33 mouse cellular contexts compared by ENCODE assay signal in genomic region chr4:120170387-120170936, GRCm38 (mm10). TPM values are rescaled to one million over a fixed set of nuclear protein-coding genes. Genes with fewer than 3 reads are reported as not detected.
A peak's percentile ranks its signal among the peaks of the same experiment; 100 is the strongest.
DNase-seq lines count a peak whose midpoint lies in the region; ATAC-seq and TF ChIP-seq lines count a peak whose summit lies in the region.
"Had no signal": no experiment of that assay in that cellular context is flagged by ENCODE, and none has a peak within 500 bp of the region (broad histone marks: within the 10 kb centered on the region; RNA-seq: fewer than 3 reads in every experiment).

No protein-coding gene starts in this region.

- ATAC-seq in neural tube, embryonic 14.5 days (ENCODE audit: low read depth), result no peak
- ATAC-seq in intestine, embryonic 14.5 days (replicated peaks; ENCODE audit: low FRiP score, low TSS enrichment, low read depth), result peak; percentile 26; the same call in 1 of the 2 replicates
- ATAC-seq in intestine, postnatal 0 days, result peak; percentile 85
- ATAC-seq: activated CD4-positive, CD25-positive, alpha-beta regulatory T cell, adult 4 months; CD4-positive, CD25-positive, alpha-beta regulatory T cell, adult 4 months; forebrain, embryonic 14.5 days; hindbrain, embryonic 16.5 days had no signal

- no peak overlapping the region for H3K4me3 ChIP-seq in neural tube, embryonic 14.5 days (ENCODE audit: low read depth, low read length)
- no peak overlapping the region for H3K4me3 ChIP-seq in intestine, embryonic 14.5 days (ENCODE audit: low read depth, low read length)
- no peak overlapping the region for H3K4me3 ChIP-seq in intestine, postnatal 0 days (ENCODE audit: low read depth, low read length)
- H3K4me3 ChIP-seq in small intestine, adult 2 months (ENCODE audit: low read depth, low read length), result no peak overlapping the region
- H3K4me3 ChIP-seq: embryonic facial prominence, embryonic 12.5 days; embryonic facial prominence, embryonic 15.5 days; heart, embryonic 12.5 days; heart, embryonic 15.5 days; hindbrain, embryonic 10.5 days; hindbrain, embryonic 13.5 days had no signal

- 45% methylated on average over 9 of the region's 9 CpGs for WGBS in neural tube, embryonic 14.5 days
- WGBS in intestine, embryonic 14.5 days, result 23% methylated on average over 9 of the region's 9 CpGs
- 22% methylated on average over 9 of the region's 9 CpGs for WGBS in intestine, postnatal 0 days
- WGBS in small intestine, adult 2 months, result 14% methylated on average over 9 of the region's 9 CpGs

- 0 out of 2 replicates have a peak overlapping the region, but pooled peaks have one; percentile 3 for H3K9ac ChIP-seq in neural tube, embryonic 14.5 days (replicated peaks; ENCODE audit: low read depth, low read length)
- no peak overlapping the region for H3K9ac ChIP-seq in intestine, embryonic 14.5 days (ENCODE audit: low read length)
- H3K9ac ChIP-seq in intestine, postnatal 0 days (ENCODE audit: low read depth, low read length), result no peak overlapping the region
- H3K9ac ChIP-seq: embryonic facial prominence, embryonic 12.5 days; embryonic facial prominence, embryonic 15.5 days; heart, embryonic 12.5 days; heart, embryonic 15.5 days; hindbrain, embryonic 13.5 days had no signal

- DNase-seq in neural tube, embryonic 10.5 days (ENCODE audit: extremely low spot score, low spot score), result no peak
- no peak for DNase-seq in intestine, embryonic 14.5 days (ENCODE audit: low spot score)
- DNase-seq in layer of hippocampus, adult 9-10 months (ENCODE audit: low spot score), result no peak
- DNase-seq in adrenal gland, adult 18-20 months (ENCODE audit: low spot score in 2 of 2), result no peak
- DNase-seq in adrenal gland, postnatal 14 days, result no peak
- DNase-seq: adrenal gland, postnatal 10 days; cerebellum, adult 11 months; cerebellum, adult 2 months; cerebellum, adult 9-11 months; cerebellum, postnatal 25 days; gastrocnemius, postnatal 25 days; heart, adult 18-20 months; heart, postnatal 10 days; heart, postnatal 36 days had no signal

- no peaks in the 10 kb centered on the region for H3K36me3 ChIP-seq in neural tube, embryonic 14.5 days (ENCODE audit: control insufficient read depth, insufficient read depth, low read length)
- H3K36me3 ChIP-seq in intestine, embryonic 14.5 days (ENCODE audit: control insufficient read depth, insufficient read depth, low read length), result no peaks in the 10 kb centered on the region
- no peaks in the 10 kb centered on the region for H3K36me3 ChIP-seq in intestine, postnatal 0 days (ENCODE audit: control insufficient read depth, insufficient read depth)
- peaks cover 14% of the 10 kb centered on the region for H3K36me3 ChIP-seq in small intestine, adult 2 months (ENCODE audit: control insufficient read depth, insufficient read depth, low read length)
- H3K36me3 ChIP-seq: embryonic facial prominence, embryonic 12.5 days; embryonic facial prominence, embryonic 15.5 days; heart, embryonic 12.5 days; heart, embryonic 15.5 days; hindbrain, embryonic 10.5 days; hindbrain, embryonic 13.5 days had no signal

- H3K4me2 ChIP-seq in neural tube, embryonic 14.5 days (ENCODE audit: low read depth, low read length), result no peak overlapping the region
- H3K4me2 ChIP-seq in intestine, embryonic 14.5 days (ENCODE audit: low read length), result no peak overlapping the region
- no peak overlapping the region for H3K4me2 ChIP-seq in intestine, postnatal 0 days (replicated peaks; ENCODE audit: low read depth)
- H3K4me2 ChIP-seq: embryonic facial prominence, embryonic 12.5 days; embryonic facial prominence, embryonic 15.5 days; heart, embryonic 12.5 days; heart, embryonic 15.5 days; hindbrain, embryonic 13.5 days had no signal

- no peak overlapping the region for H3K27ac ChIP-seq in neural tube, embryonic 14.5 days (ENCODE audit: low read depth, low read length)
- H3K27ac ChIP-seq in intestine, embryonic 14.5 days (ENCODE audit: low read depth), result no peak overlapping the region
- H3K27ac ChIP-seq in intestine, postnatal 0 days (ENCODE audit: low read depth, low read length), result peak overlapping the region; percentile 57; the same call in 1 of the 2 replicates
- H3K27ac ChIP-seq in small intestine, adult 2 months (ENCODE audit: insufficient read depth, low read depth, low read length), result peak overlapping the region; percentile 76
- H3K27ac ChIP-seq: embryonic facial prominence, embryonic 12.5 days; embryonic facial prominence, embryonic 15.5 days; heart, embryonic 15.5 days; hindbrain, embryonic 10.5 days; hindbrain, embryonic 13.5 days had no signal

- TF ChIP-seq POLR2A in small intestine, adult 2 months (IDR thresholded peaks at IDR 0.05; ENCODE audit: low read depth, low read length), result no peak

- TF ChIP-seq CTCF in intestine, postnatal 0 days (IDR thresholded peaks at IDR 0.05; ENCODE audit: low read depth), result no peak
- TF ChIP-seq CTCF in small intestine, adult 2 months (IDR thresholded peaks at IDR 0.05; ENCODE audit: extremely low read depth, insufficient read length, insufficient replicate concordance, low read depth, low read length), result no peak

- H3K4me1 ChIP-seq in neural tube, embryonic 14.5 days (ENCODE audit: control insufficient read depth, insufficient read depth, low read length), result peaks cover 4% of the 10 kb centered on the region; the same call in 1 of the 2 replicates
- H3K4me1 ChIP-seq in intestine, embryonic 14.5 days (replicated peaks; ENCODE audit: control insufficient read depth, insufficient read depth, low read length), result peaks cover 15% of the 10 kb centered on the region
- H3K4me1 ChIP-seq in intestine, postnatal 0 days (replicated peaks; ENCODE audit: control insufficient read depth, insufficient read depth, low read length), result peaks cover 20% of the 10 kb centered on the region
- H3K4me1 ChIP-seq in small intestine, adult 2 months (ENCODE audit: control insufficient read depth, insufficient read depth, insufficient read length, low read length), result peaks cover 48% of the 10 kb centered on the region
- H3K4me1 ChIP-seq: embryonic facial prominence, embryonic 12.5 days had no signal

- H3K9me3 ChIP-seq in neural tube, embryonic 14.5 days (ENCODE audit: control insufficient read depth, low read length), result no peaks in the 10 kb centered on the region
- H3K9me3 ChIP-seq in intestine, embryonic 14.5 days (ENCODE audit: control insufficient read depth, low read length), result no peaks in the 10 kb centered on the region
- H3K9me3 ChIP-seq in intestine, postnatal 0 days (ENCODE audit: control insufficient read depth), result no peaks in the 10 kb centered on the region
- H3K9me3 ChIP-seq: embryonic facial prominence, embryonic 12.5 days; embryonic facial prominence, embryonic 15.5 days; heart, embryonic 12.5 days; heart, embryonic 15.5 days; hindbrain, embryonic 10.5 days; hindbrain, embryonic 13.5 days had no signal

- no peaks in the 10 kb centered on the region for H3K27me3 ChIP-seq in neural tube, embryonic 14.5 days (ENCODE audit: control insufficient read depth, insufficient read depth, low read length)
- H3K27me3 ChIP-seq in intestine, embryonic 14.5 days (replicated peaks; ENCODE audit: control insufficient read depth, insufficient read depth, low read length), result no peaks in the 10 kb centered on the region
- H3K27me3 ChIP-seq in intestine, postnatal 0 days (replicated peaks; ENCODE audit: control insufficient read depth, insufficient read depth, low read length), result no peaks in the 10 kb centered on the region
- no peaks in the 10 kb centered on the region for H3K27me3 ChIP-seq in small intestine, adult 2 months (ENCODE audit: control insufficient read depth, insufficient read depth, low read length)
- H3K27me3 ChIP-seq: embryonic facial prominence, embryonic 12.5 days; embryonic facial prominence, embryonic 15.5 days; hindbrain, embryonic 13.5 days had no signal

RNA-seq across cellular contexts. Expression of gene Edn2, which starts 9.5 kb away (rescaled TPM):
- 0.32 TPM in 1 of 2 replicates, not detected in the other for polyA plus RNA-seq in neural tube, embryonic 14.5 days (2014; fragmentation: Nextera tagmentation; extraction: Ambion mirVana)
- polyA plus RNA-seq in intestine, embryonic 14.5 days (2014; fragmentation: Nextera tagmentation; extraction: Ambion mirVana), result 4.4 and 4.7 TPM in 2 replicates
- polyA plus RNA-seq in intestine, postnatal 0 days (2015; fragmentation: Nextera tagmentation; extraction: Ambion mirVana), result 4.7 and 5.6 TPM in 2 replicates
- 16.5 and 51.5 TPM in 2 replicates for polyA plus RNA-seq in small intestine, adult 2 months (2012; rRNA removed)
- under 1 TPM in 1 of 2 experiments, not detected in 1; 0.26 TPM for total RNA-seq in adrenal gland, adult 18-20 months (2021)
- not detected in 2 replicates for total RNA-seq in adrenal gland, postnatal 14 days (2021)
- total RNA-seq: adrenal gland, postnatal 10 days; adrenal gland, postnatal 4 days; common myeloid progenitor, adult 5-6 weeks; gastrocnemius, adult 8-10 months; gastrocnemius, postnatal 25 days; heart, adult 18-20 months; heart, postnatal 10 days; heart, postnatal 36 days; MEL had no signal
- polyA plus RNA-seq: activated CD4-positive, CD25-positive, alpha-beta regulatory T cell, adult 4 months; C2C12; CD4-positive, CD25-positive, alpha-beta regulatory T cell, adult 4 months; forebrain, embryonic 11.5 days; hindbrain, embryonic 16.5 days had no signal

Comparison
In these comparisons a context has a peak if more than half of its experiments do, and no peak if none do; other contexts are left out.
1. H3K27ac ChIP-seq: peak in intestine, postnatal 0 days (single experiment) and small intestine, adult 2 months (single experiment); none in neural tube, embryonic 14.5 days (single experiment) and intestine, embryonic 14.5 days (single experiment).